Mouse (Mus musculus) liver, postnatal 0 days (tissue): ENCODE measurements around the gene Susd2. TPM values are rescaled to one million over a fixed set of nuclear protein-coding genes. Genes with fewer than 3 reads are reported as not detected.

Experiments
- ATAC-seq: fragments of 200-750 bp; cut with Nextera tagmentation; 2 replicates; pipeline ENCODE4 v1.8.0; 2017; ENCODE audit warnings: mild to moderate bottlenecking, moderate library complexity
- DNase-seq: peaks from one replicate; pipeline ENCODE4 v3.0.0-alpha.2; 2016
- H3K27ac ChIP-seq: fragments of 300-500 bp; sonication (generic); 2 replicates; pipeline ENCODE4 v1.5.1; 2014; ENCODE audit warnings: antibody characterized with exemption, moderate library complexity, mild to moderate bottlenecking, low read depth
- H3K27me3 ChIP-seq: fragments of 300-500 bp; sonication (generic); 2 replicates; pipeline ENCODE4 v1.6.1; 2014; ENCODE audit warnings: low read length, control low read depth, mixed read lengths; ENCODE audit not compliant: insufficient read depth
- H3K36me3 ChIP-seq: fragments of 300-500 bp; sonication (generic); replicated peaks from 2 replicates; pipeline ENCODE4 v1.6.1; 2014; ENCODE audit warnings: mild to moderate bottlenecking, control low read depth, low read length, moderate library complexity, mixed read lengths; ENCODE audit not compliant: insufficient read depth
- H3K4me1 ChIP-seq: fragments of 300-500 bp; sonication (generic); 2 replicates; pipeline ENCODE4 v1.6.1; 2014; ENCODE audit warnings: antibody characterized with exemption, mild to moderate bottlenecking, control low read depth; ENCODE audit not compliant: insufficient read depth
- H3K4me2 ChIP-seq: fragments of 300-500 bp; sonication (generic); 2 replicates; pipeline ENCODE4 v1.6.1; 2014; ENCODE audit warnings: low read depth, mild to moderate bottlenecking, low read length, moderate library complexity, mixed read lengths
- H3K4me3 ChIP-seq: fragments of 300-500 bp; sonication (generic); 2 replicates; pipeline ENCODE4 v1.5.1; 2014; ENCODE audit warnings: low read depth, low read length
- H3K9ac ChIP-seq: fragments of 300-500 bp; sonication (generic); replicated peaks from 2 replicates; pipeline ENCODE4 v1.6.1; 2014; ENCODE audit warnings: mild to moderate bottlenecking, moderate library complexity
- H3K9me3 ChIP-seq: fragments of 300-500 bp; sonication (generic); 2 replicates; pipeline ENCODE4 v1.6.1; 2016; ENCODE audit warnings: mild to moderate bottlenecking, control low read depth, low read length, mixed read lengths
- CTCF ChIP-seq: sonication (generic); IDR thresholded peaks from 2 replicates; pipeline ENCODE4 v1.5.1; 2016; ENCODE audit warnings: antibody characterized with exemption, low read depth
- EP300 ChIP-seq: IDR thresholded peaks from 2 replicates; pipeline ENCODE4 v1.6.1; 2016; ENCODE audit warnings: antibody characterized with exemption, low read depth, mild to moderate bottlenecking
- WGBS: fragments of 180-500 bp; shearing (Covaris S2); extraction: QIAGEN DNeasy Blood & Tissue Kit; methylation state at CpG from one replicate; pipeline ENCODE4 v1.1.7; 2014; ENCODE audit not compliant: insufficient replicate concordance; 5-methylcytosine and 5-hydroxymethylcytosine counted together
- polyA plus RNA-seq: library from polyadenylated mRNA; unstranded; fragments of >200 nt; fragmentation: Nextera tagmentation; extraction: Ambion mirVana; gene quantifications from 2 replicates; pipeline ENCODE4 v1.2.1, GENCODE M21; 2015

Susd2 gene
- polyA plus RNA-seq, 1 experiment from 2014 or later, result 1.6 TPM

GRCm38 (mm10) chr10:75677989-75678388 lies 34.2 kb upstream of the Susd2 start:
- WGBS, result 79% methylated on average over 5 of the region's 5 CpGs
- H3K4me2 ChIP-seq, result no peak overlapping the region
- H3K36me3 ChIP-seq, result peaks cover 16% of the 10 kb centered on the region
- no peaks in the 10 kb centered on the region for H3K9me3 ChIP-seq
- ATAC-seq (no peak), DNase-seq (no peak)
- no peaks in the 10 kb centered on the region for H3K27me3 ChIP-seq
- peaks cover 16% of the 10 kb centered on the region for H3K4me1 ChIP-seq
- 0 out of 2 replicates have a peak overlapping the region, but pooled peaks have one; percentile 66 for H3K27ac ChIP-seq
- TF ChIP-seq CTCF (no peak), EP300 (no peak)
- no peak overlapping the region for H3K9ac ChIP-seq
- no peak overlapping the region for H3K4me3 ChIP-seq

GRCm38 (mm10) chr10:75677571-75677970 lies 33.8 kb upstream of the Susd2 start:
- no peak overlapping the region for H3K4me2 ChIP-seq
- H3K9me3 ChIP-seq, result no peaks in the 10 kb centered on the region
- no peak overlapping the region for H3K4me3 ChIP-seq
- H3K36me3 ChIP-seq, result peaks cover 13% of the 10 kb centered on the region
- H3K27me3 ChIP-seq, result no peaks in the 10 kb centered on the region
- H3K9ac ChIP-seq, result no peak overlapping the region
- DNase-seq (no peak), ATAC-seq (no peak)
- H3K4me1 ChIP-seq, result peaks cover 16% of the 10 kb centered on the region
- peak overlapping the region; percentile 66 for H3K27ac ChIP-seq
- TF ChIP-seq EP300 (no peak), CTCF (no peak)
- 62% methylated on average over 2 of the region's 2 CpGs for WGBS

- 78% methylated on average over 7 of the region's 7 CpGs for WGBS
- ATAC-seq (no peak), DNase-seq (no peak)
- H3K4me1 ChIP-seq, result peaks cover 16% of the 10 kb centered on the region
- H3K27ac ChIP-seq, result peak overlapping the region; percentile 66
- no peak overlapping the region for H3K4me3 ChIP-seq
- H3K4me2 ChIP-seq, result no peak overlapping the region
- H3K27me3 ChIP-seq, result no peaks in the 10 kb centered on the region
- no peak overlapping the region for H3K9ac ChIP-seq
- peaks cover 13% of the 10 kb centered on the region for H3K36me3 ChIP-seq
- no peak for TF ChIP-seq CTCF
- TF ChIP-seq EP300, result no peak
- H3K9me3 ChIP-seq, result no peaks in the 10 kb centered on the region
Observed at GRCm38 (mm10) chr10:75676819-75677565, 33.2 kb upstream of the Susd2 start.

- ATAC-seq (no peak), DNase-seq (no peak)
- Histone ChIP-seq H3K4me2 (no peak overlapping the region), H3K36me3 (peaks cover 13% of the 10 kb centered on the region), H3K4me3 (no peak overlapping the region), H3K27me3 (no peaks in the 10 kb centered on the region), H3K9me3 (no peaks in the 10 kb centered on the region), H3K9ac (no peak overlapping the region), H3K27ac (peak overlapping the region; percentile 41; the same call in 1 of the 2 replicates), H3K4me1 (peaks cover 16% of the 10 kb centered on the region)
- no peak for TF ChIP-seq CTCF
- no peak for TF ChIP-seq EP300
- WGBS, result 64% methylated on average over 2 of the region's 2 CpGs
Observed at GRCm38 (mm10) chr10:75676286-75676685, 32.5 kb upstream of the Susd2 start.

- ATAC-seq (no peak), DNase-seq (no peak)
- H3K27ac ChIP-seq, result peak overlapping the region; percentile 41; the same call in 1 of the 2 replicates
- H3K4me2 ChIP-seq, result no peak overlapping the region
- H3K9ac ChIP-seq, result no peak overlapping the region
- no peaks in the 10 kb centered on the region for H3K27me3 ChIP-seq
- H3K9me3 ChIP-seq, result no peaks in the 10 kb centered on the region
- H3K4me3 ChIP-seq, result no peak overlapping the region
- H3K4me1 ChIP-seq, result peaks cover 16% of the 10 kb centered on the region
- 75% methylated on average over 8 of the region's 8 CpGs for whole genome bisulfite sequencing
- TF ChIP-seq EP300 (no peak), CTCF (no peak)
- H3K36me3 ChIP-seq, result peaks cover 16% of the 10 kb centered on the region
Observed at GRCm38 (mm10) chr10:75675594-75675993, 31.8 kb upstream of the Susd2 start.

- peaks cover 14% of the 10 kb centered on the region for H3K36me3 ChIP-seq
- no peak for DNase-seq
- no peaks in the 10 kb centered on the region for H3K9me3 ChIP-seq
- no peak for ATAC-seq
- no peaks in the 10 kb centered on the region for H3K27me3 ChIP-seq
- no peak overlapping the region for H3K4me3 ChIP-seq
- peaks cover 11% of the 10 kb centered on the region for H3K4me1 ChIP-seq
- no peak overlapping the region for H3K9ac ChIP-seq
- H3K27ac ChIP-seq, result no peak overlapping the region
- 100% methylated on average over 1 of the region's 1 CpGs for WGBS
- H3K4me2 ChIP-seq, result no peak overlapping the region
- TF ChIP-seq CTCF (no peak), EP300 (no peak)
Observed at GRCm38 (mm10) chr10:75669936-75670335, 26.1 kb upstream of the Susd2 start.
